Mouse (Mus musculus): ENCODE measurements at regions not wholly inside any gene's neighbourhood (a gene's known extent, or its start where the extent isn't known, plus 50 kb on each side); places are given as distances from the start of the nearest gene placed in this dataset.
A peak's percentile ranks its signal among the peaks of the same experiment; 100 is the strongest.

DNA sequence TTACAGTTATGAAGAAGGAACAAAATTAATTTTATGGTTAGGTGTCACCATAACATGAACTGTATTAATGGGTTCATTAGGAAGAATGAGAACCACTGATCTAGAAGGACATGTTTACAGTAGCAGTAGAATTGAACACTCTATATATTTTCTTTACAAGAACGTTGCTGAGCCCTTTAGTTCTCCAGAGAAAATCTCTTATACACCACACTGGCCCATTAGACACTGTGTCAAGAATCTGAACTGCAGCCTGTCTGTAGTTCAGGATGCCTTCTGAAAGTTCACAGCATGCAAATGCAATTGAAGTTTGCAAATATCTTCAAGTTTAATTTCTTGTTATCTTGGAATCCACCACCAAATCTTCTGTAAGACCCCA, 307.6 kb downstream of the Phf14 start:
- H3K9me3 ChIP-seq, result peaks cover 6% of the 10 kb centered on the region; the same call in 1 of the 2 replicates
- no peak overlapping the region for H3K4me2 ChIP-seq
- no peaks in the 10 kb centered on the region for H3K27me3 ChIP-seq
- no peak for ATAC-seq (ENCODE audit: low FRiP score, low read depth)
- H3K36me3 ChIP-seq, result no peaks in the 10 kb centered on the region
- WGBS, result 80% methylated on average over 1 of the region's 1 CpGs
- H3K4me1 ChIP-seq (replicated peaks), result no peaks in the 10 kb centered on the region
- H3K9ac ChIP-seq, result no peak overlapping the region
- H3K4me3 ChIP-seq, result no peak overlapping the region
- no peak overlapping the region for H3K27ac ChIP-seq (replicated peaks)

DNA sequence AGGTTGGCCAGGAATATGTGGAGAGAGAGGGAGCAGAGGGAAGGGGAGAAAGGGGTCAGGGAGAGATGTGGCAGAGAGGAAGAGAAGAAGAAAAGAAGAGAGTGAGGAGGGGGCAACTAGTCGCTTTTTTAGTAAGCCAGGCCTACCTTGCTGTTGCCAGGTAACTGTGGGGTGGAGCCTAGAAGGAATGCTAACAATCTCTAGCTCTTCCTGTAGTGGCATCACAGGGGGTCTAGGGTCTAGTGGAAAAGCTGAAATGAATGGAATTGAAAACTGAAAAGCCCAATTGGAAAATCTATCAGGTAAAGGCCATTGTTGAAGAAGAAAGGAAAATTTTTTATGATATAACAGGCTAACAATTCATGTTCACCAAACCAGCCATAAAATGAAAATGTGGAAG, 336.5 kb downstream of the Phf14 start:
- 18% methylated on average over 1 of the region's 1 CpGs for WGBS
- Histone ChIP-seq H3K4me3 (no peak overlapping the region), H3K4me1 (replicated peaks) (no peaks in the 10 kb centered on the region), H3K9ac (no peak overlapping the region), H3K4me2 (no peak overlapping the region), H3K27ac (replicated peaks) (no peak overlapping the region), H3K9me3 (no peaks in the 10 kb centered on the region), H3K36me3 (no peaks in the 10 kb centered on the region), H3K27me3 (no peaks in the 10 kb centered on the region)
- no peak for ATAC-seq (ENCODE audit: low FRiP score, low read depth)

DNA sequence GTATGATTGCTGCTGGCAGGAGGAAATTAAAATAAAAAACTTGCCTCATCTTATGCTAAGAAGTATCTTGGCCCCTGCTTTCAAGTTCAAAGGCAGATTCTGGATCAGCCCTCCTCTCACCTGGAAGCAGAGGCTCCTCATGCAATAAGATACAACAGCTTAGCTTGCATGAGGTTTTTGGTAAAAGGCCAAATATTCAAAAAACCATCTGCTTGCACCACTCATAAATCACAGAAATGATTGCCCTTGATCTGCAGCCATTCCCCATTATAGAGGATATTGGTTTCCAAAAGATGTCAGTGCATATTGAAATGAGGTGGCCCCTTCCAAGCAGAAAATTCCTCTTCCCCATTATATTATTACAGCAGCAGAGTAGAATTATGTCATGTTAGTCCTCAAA, 340.4 kb downstream of the Phf14 start:
- H3K9ac ChIP-seq, result no peak overlapping the region
- no peak overlapping the region for H3K27ac ChIP-seq (replicated peaks)
- no peak overlapping the region for H3K4me3 ChIP-seq
- H3K9me3 ChIP-seq, result no peaks in the 10 kb centered on the region
- no peaks in the 10 kb centered on the region for H3K36me3 ChIP-seq
- H3K4me1 ChIP-seq (replicated peaks), result no peaks in the 10 kb centered on the region
- H3K27me3 ChIP-seq, result no peaks in the 10 kb centered on the region
- no peak for ATAC-seq (ENCODE audit: low FRiP score, low read depth)
- H3K4me2 ChIP-seq, result no peak overlapping the region

DNA sequence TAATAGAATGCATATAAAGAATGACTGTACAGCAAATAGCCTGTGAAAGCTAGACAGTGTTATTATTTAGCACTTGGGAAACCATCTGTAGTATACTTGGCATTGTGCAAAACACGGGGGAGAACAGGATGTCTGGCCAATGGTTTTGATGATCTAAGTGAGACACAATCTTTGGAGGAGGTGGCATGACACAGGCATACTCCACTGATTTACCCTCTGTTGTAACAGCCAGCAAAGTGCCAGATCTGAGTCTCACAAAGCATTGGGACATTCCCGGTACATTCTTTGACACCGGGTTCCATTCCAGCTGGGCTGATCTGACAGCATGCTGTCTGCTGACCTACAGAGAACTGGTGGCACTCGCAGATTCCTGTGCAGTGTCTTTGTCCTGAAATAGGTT, 341.0 kb downstream of the Phf14 start:
- no peak overlapping the region for H3K27ac ChIP-seq (replicated peaks)
- H3K4me1 ChIP-seq (replicated peaks), result no peaks in the 10 kb centered on the region
- no peak overlapping the region for H3K4me2 ChIP-seq
- 73% methylated on average over 4 of the region's 4 CpGs for WGBS
- no peaks in the 10 kb centered on the region for H3K9me3 ChIP-seq
- no peaks in the 10 kb centered on the region for H3K27me3 ChIP-seq
- no peaks in the 10 kb centered on the region for H3K36me3 ChIP-seq
- no peak overlapping the region for H3K9ac ChIP-seq
- no peak overlapping the region for H3K4me3 ChIP-seq
- ATAC-seq (ENCODE audit: low FRiP score, low read depth), result no peak

DNA sequence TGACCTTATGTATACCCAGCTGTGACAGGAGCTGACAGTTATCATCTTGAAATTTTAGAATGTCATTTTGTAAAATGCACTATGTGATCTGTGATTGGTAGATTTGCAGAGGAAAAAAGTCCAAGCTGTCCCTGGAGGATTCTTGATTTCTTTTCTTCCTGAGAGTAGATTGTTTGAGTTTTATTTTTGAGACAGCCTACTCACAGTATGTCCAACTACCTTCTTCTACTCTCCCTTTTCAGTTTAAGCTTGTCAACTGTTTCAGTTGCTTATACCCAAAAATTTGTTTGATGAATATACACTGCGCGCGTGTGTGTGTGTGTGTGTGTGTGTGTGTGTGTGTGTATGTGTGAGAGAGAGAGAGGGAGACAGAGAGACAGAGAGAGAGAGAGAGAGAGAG, 346.9 kb downstream of the Phf14 start:
- Histone ChIP-seq H3K9me3 (no peaks in the 10 kb centered on the region), H3K27ac (replicated peaks) (no peak overlapping the region), H3K4me3 (no peak overlapping the region), H3K36me3 (no peaks in the 10 kb centered on the region), H3K4me2 (no peak overlapping the region), H3K4me1 (replicated peaks) (peaks cover 13% of the 10 kb centered on the region), H3K9ac (no peak overlapping the region), H3K27me3 (no peaks in the 10 kb centered on the region)
- ATAC-seq (ENCODE audit: low FRiP score, low read depth), result no peak
- WGBS, result 98% methylated on average over 3 of the region's 3 CpGs

DNA sequence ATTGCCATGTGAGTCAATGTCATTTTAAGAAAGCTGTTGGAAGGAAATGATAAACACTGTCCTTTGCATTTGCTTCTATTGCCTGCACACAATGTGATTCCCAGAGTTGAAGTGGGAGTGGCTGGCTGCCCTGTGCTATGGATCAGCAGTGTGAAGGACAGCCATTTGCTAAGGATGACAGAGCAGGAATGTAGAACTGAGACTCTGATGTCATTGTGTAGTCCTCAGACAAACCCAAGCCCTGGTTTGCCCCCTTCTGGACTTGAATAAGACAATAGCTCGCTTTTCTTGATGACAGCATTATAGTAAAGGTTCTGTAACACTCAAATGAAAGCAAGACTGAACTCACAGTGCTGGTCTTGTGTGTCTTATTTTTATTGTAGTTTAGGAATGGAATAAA, 347.8 kb downstream of the Phf14 start:
- no peak for ATAC-seq (ENCODE audit: low FRiP score, low read depth)
- Histone ChIP-seq H3K27me3 (no peaks in the 10 kb centered on the region), H3K9ac (no peak overlapping the region), H3K4me3 (no peak overlapping the region), H3K9me3 (no peaks in the 10 kb centered on the region), H3K36me3 (no peaks in the 10 kb centered on the region), H3K4me2 (no peak overlapping the region), H3K4me1 (replicated peaks) (peaks cover 21% of the 10 kb centered on the region), H3K27ac (replicated peaks) (no peak overlapping the region)
- 48% methylated on average over 1 of the region's 1 CpGs for WGBS

DNA sequence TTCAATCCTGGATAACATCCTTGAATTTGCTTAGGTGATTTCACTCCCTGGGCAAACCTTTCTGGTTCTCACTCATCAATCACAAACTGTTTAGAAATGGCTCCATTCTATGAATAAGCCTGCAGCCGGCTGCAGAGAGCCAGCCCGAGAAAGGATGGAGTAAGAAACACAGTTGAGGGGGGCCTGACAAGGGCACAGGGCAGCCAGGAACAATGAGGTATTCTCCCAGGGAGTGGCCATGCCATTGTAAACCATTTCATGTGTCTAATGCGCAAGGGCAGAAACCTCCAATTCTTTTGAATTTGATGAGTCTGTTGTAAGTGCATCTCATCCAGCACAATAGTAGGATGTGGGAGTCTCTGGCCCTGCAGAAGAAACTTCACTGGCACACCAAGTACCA, 350.7 kb downstream of the Phf14 start:
- Histone ChIP-seq H3K4me3 (no peak overlapping the region), H3K27ac (replicated peaks) (peak overlapping the region; percentile 73), H3K9me3 (no peaks in the 10 kb centered on the region), H3K27me3 (no peaks in the 10 kb centered on the region), H3K4me1 (replicated peaks) (peaks cover 22% of the 10 kb centered on the region), H3K9ac (no peak overlapping the region), H3K4me2 (no peak overlapping the region), H3K36me3 (no peaks in the 10 kb centered on the region)
- no peak for ATAC-seq (ENCODE audit: low FRiP score, low read depth)
- 28% methylated on average over 3 of the region's 3 CpGs for WGBS

DNA sequence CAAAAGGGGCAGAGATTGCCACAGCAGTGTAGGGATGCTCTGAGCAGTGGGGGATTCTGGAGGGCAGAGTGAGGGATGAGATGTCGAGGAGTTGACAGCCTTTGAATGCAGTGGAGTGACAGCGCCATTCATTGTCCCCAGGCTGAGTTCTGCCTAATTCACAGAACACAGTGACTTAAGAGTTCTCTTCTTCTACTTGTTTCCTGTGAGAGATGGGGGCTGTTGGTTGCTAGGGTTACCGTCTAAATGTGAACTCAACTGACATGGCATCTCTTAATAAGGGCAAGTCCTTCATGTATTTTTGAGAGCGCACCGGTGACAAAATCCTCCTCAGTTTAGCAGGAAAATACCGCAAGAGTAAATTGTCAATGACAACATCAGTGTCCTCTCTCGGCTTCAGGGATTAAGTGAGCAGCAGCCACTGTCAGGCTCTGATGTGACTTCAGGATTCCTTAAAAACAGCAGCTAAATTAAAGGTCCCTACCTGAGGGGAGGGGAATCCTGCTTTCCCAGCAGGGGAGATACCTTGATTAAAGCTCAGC, 351.4 kb downstream of the Phf14 start:
- H3K9ac ChIP-seq, result peak overlapping the region; percentile 11; the same call in 1 of the 2 replicates
- 16% methylated on average over 7 of the region's 7 CpGs for WGBS
- peak overlapping the region; percentile 15 for H3K4me3 ChIP-seq

DNA sequence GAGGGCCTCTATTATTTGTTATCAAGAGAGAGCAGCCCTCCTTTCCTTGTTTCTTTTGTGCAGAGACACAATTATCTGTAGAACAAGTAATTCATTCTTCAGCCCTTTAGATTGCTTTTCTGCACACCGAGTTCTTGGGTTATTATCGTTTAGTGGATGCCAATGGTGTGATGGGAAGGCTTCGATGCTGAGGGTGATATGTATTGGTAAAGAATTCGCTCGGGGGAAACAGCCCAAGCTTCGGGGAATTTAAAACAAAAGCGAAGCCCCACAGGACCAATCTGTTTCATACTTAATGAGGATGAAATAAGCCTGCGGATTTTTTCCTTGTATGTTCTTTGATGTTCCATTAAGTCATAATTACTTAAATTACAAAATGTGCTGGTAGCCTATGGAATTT, 352.0 kb downstream of the Phf14 start:
- WGBS, result 18% methylated on average over 8 of the region's 8 CpGs
- H3K4me2 ChIP-seq, result peak overlapping the region; percentile 50
- peak overlapping the region; percentile 15 for H3K4me3 ChIP-seq
- ATAC-seq (ENCODE audit: low FRiP score, low read depth), result no peak; the same call in 1 of the 2 replicates
- H3K4me1 ChIP-seq (replicated peaks), result peaks cover 22% of the 10 kb centered on the region
- H3K27me3 ChIP-seq, result no peaks in the 10 kb centered on the region
- peak overlapping the region; percentile 11; the same call in 1 of the 2 replicates for H3K9ac ChIP-seq
- peak overlapping the region; percentile 73 for H3K27ac ChIP-seq (replicated peaks)
- no peaks in the 10 kb centered on the region for H3K9me3 ChIP-seq
- no peaks in the 10 kb centered on the region for H3K36me3 ChIP-seq

More for the DNA sequence above, 351.4 kb downstream of the Phf14 start:
- Histone ChIP-seq H3K36me3 (no peaks in the 10 kb centered on the region), H3K9me3 (no peaks in the 10 kb centered on the region), H3K27me3 (no peaks in the 10 kb centered on the region), H3K4me2 (peak overlapping the region; percentile 50), H3K4me1 (replicated peaks) (peaks cover 22% of the 10 kb centered on the region), H3K27ac (replicated peaks) (peak overlapping the region; percentile 73)
- peak; percentile 45 for ATAC-seq (ENCODE audit: low FRiP score, low read depth)

DNA sequence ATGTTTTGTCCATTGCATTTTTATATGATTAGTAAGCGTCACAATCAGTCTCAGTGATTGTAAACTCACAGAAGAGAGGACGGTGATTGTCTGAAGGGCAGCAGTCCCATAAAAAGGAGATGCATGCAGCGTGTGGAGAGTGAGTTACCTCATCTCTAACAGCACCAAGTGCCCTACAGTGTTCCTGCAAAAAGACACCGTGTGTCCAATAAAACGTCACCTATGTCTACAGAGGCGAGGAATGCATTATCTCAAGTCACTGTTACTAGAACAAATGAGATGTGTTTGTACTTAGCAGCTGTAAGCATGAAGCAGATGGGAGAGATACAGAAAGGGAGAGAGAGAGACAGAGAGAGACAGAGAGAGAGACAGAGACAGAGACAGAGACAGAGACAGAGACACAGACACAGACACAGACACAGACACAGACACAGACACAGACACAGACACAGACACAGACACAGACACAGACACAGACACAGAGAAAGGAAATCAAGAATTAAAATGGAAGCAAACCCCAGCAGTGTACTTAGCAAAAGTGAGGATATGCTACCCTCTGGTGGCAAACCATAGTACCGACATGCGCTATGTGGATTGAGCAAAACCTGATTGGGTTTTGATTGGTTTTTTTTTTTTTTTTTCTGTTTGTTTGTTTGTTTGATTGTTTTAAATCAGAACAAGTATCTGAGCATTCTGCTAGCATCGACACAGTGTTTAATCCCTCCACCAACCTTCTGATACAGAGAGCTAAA, 352.9 kb downstream of the Phf14 start:
- H3K4me2 ChIP-seq, result peak overlapping the region; percentile 50
- no peaks in the 10 kb centered on the region for H3K36me3 ChIP-seq
- peak overlapping the region; percentile 11 for H3K4me3 ChIP-seq
- H3K9me3 ChIP-seq, result no peaks in the 10 kb centered on the region
- H3K4me1 ChIP-seq (replicated peaks), result peaks cover 22% of the 10 kb centered on the region
- peak; percentile 87 for ATAC-seq (ENCODE audit: low FRiP score, low read depth)
- 20% methylated on average over 9 of the region's 9 CpGs for WGBS
- no peak overlapping the region for H3K9ac ChIP-seq
- H3K27me3 ChIP-seq, result no peaks in the 10 kb centered on the region
- H3K27ac ChIP-seq (replicated peaks), result peak overlapping the region; percentile 69

All from hindbrain, embryonic 15.5 days (tissue).